Mouse (Mus musculus): ENCODE measurements around the gene Map3k14.

GRCm38 (mm10) chr11:103285951-103286350 is 18.7 kb upstream of the Map3k14 start:
- TF ChIP-seq CTCF (IDR thresholded peaks at IDR 0.05; ENCODE audit: low read depth, low read length) (no peak), TAL1 (conservative IDR thresholded peaks at IDR 0.05; ENCODE audit: low read depth, low read length) (no peak), GATA1 (IDR thresholded peaks at IDR 0.05; ENCODE audit: borderline replicate concordance, low read length) (no peak), GATA2 (IDR thresholded peaks at IDR 0.05; ENCODE audit: borderline replicate concordance, low read depth, low read length) (no peak)
